Mouse (Mus musculus) midbrain, embryonic 12.5 days (tissue): ENCODE results near the gene Clec10a. TPM values are rescaled to one million over a fixed set of nuclear protein-coding genes. Genes with fewer than 3 reads are reported as not detected.
"Not testable (repeated sequence)": the region's sequence is repeated elsewhere in the genome, so short reads cannot be mapped to it uniquely, and the experiment has no call there.

Experiments used
- ATAC-seq: fragments of 200-750 bp; cut with Nextera tagmentation; 2 replicates; pipeline ENCODE4 v1.8.0; 2017; ENCODE audit warnings: low read depth, moderate TSS enrichment, moderate library complexity; ENCODE audit not compliant: low FRiP score
- H3K27ac ChIP-seq: fragments of 300-500 bp; sonication (generic); replicated peaks from 2 replicates; pipeline ENCODE4 v1.5.1; 2016; ENCODE audit warnings: mild to moderate bottlenecking
- H3K27me3 ChIP-seq: fragments of 300-500 bp; sonication (generic); 2 replicates; pipeline ENCODE4 v1.6.1; 2016; ENCODE audit warnings: mild to moderate bottlenecking
- H3K36me3 ChIP-seq: fragments of 300-500 bp; sonication (generic); 2 replicates; pipeline ENCODE4 v1.6.1; 2016
- H3K4me1 ChIP-seq: fragments of 300-500 bp; sonication (generic); 2 replicates; pipeline ENCODE4 v1.6.1; 2016
- H3K4me2 ChIP-seq: fragments of 300-500 bp; sonication (generic); replicated peaks from 2 replicates; pipeline ENCODE4 v1.6.1; 2016; ENCODE audit warnings: mild to moderate bottlenecking, moderate library complexity
- H3K4me3 ChIP-seq: fragments of 300-500 bp; sonication (generic); 2 replicates; pipeline ENCODE4 v1.5.1; 2016; ENCODE audit warnings: mild to moderate bottlenecking
- H3K9ac ChIP-seq: fragments of 300-500 bp; sonication (generic); replicated peaks from 2 replicates; pipeline ENCODE4 v1.6.1; 2016; ENCODE audit warnings: mild to moderate bottlenecking, moderate library complexity
- H3K9me3 ChIP-seq: fragments of 300-500 bp; sonication (generic); 2 replicates; pipeline ENCODE4 v1.6.1; 2016; ENCODE audit warnings: mild to moderate bottlenecking
- WGBS: fragments of 180-500 bp; shearing (Covaris S2); methylation state at CpG from one replicate; pipeline ENCODE4 v1.1.7; 2016; 5-methylcytosine and 5-hydroxymethylcytosine counted together
- polyA plus RNA-seq: library from polyadenylated mRNA; unstranded; fragments of >200 nt; fragmentation: Nextera tagmentation; extraction: Ambion mirVana; gene quantifications from 2 replicates; pipeline ENCODE4 v1.2.1, GENCODE M21; 2016

The Clec10a gene
- polyA plus RNA-seq, 1 experiment from 2014 or later = 1.3 TPM

DNA sequence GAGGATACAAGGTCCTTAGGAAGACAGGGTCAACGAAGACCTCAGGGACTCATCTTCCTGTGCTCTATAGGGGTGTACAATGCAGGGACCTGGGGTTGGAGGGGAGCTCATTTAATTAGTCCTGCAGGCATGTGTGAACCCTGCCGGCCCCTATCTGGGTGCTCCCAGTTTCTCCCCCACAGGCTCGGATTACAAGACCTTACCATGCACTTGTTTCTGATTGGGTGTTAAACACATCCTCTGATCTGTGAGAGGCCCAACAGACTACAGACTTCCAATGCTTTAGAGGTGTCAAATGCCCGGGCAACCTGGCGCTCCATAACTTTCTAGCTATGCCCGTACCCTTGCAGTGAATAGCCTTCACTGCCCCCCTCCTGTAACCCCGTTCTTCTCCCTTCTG, 12.1 kb downstream of the Clec10a start:
- H3K4me2 ChIP-seq = no peak overlapping the region
- no peaks in the 10 kb centered on the region for H3K36me3 ChIP-seq
- no peak for ATAC-seq
- H3K4me1 ChIP-seq = no peaks in the 10 kb centered on the region
- H3K9me3 ChIP-seq = no peaks in the 10 kb centered on the region
- no peak overlapping the region for H3K27ac ChIP-seq
- 63% methylated on average over 7 of the region's 7 CpGs for WGBS
- no peak overlapping the region for H3K9ac ChIP-seq
- no peak overlapping the region for H3K4me3 ChIP-seq
- H3K27me3 ChIP-seq = no peaks in the 10 kb centered on the region

DNA sequence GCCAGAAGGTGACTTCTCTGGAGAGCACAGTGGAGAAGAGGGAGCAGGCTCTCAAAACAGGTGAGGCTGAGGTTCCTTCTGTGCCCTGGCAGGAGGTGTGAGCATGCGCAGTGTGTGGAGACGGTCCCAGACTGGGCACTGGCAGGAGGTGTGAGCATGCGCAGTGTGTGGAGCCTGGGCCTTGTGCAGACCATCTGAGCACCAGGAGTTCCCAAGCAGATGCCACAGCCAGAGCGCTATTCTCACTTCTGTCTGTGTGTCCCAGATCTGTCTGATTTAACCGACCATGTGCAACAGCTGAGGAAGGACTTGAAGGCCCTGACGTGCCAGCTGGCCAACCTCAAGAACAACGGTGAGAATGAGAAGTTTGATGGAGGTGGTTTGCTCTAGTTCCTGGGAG, 13.5 kb downstream of the Clec10a start:
- not testable (repeated sequence) for H3K4me3 ChIP-seq, H3K4me2 ChIP-seq, H3K27ac ChIP-seq, H3K27me3 ChIP-seq, H3K4me1 ChIP-seq, H3K9ac ChIP-seq, H3K36me3 ChIP-seq, ATAC-seq, H3K9me3 ChIP-seq
- WGBS = 91% methylated on average over 7 of the region's 7 CpGs

GRCm38 (mm10) chr11:70170291-70170690, 14.3 kb downstream of the Clec10a start:
- H3K27me3 ChIP-seq = no peaks in the 10 kb centered on the region
- H3K4me3 ChIP-seq = no peak overlapping the region
- no peak for ATAC-seq
- H3K9ac ChIP-seq = no peak overlapping the region
- H3K4me1 ChIP-seq = no peaks in the 10 kb centered on the region
- no peaks in the 10 kb centered on the region for H3K36me3 ChIP-seq
- 77% methylated on average over 7 of the region's 7 CpGs for WGBS
- no peaks in the 10 kb centered on the region for H3K9me3 ChIP-seq
- H3K4me2 ChIP-seq = no peak overlapping the region
- no peak overlapping the region for H3K27ac ChIP-seq

- Histone ChIP-seq H3K4me3 (no peak overlapping the region), H3K36me3 (no peaks in the 10 kb centered on the region), H3K9me3 (no peaks in the 10 kb centered on the region), H3K9ac (no peak overlapping the region), H3K27me3 (no peaks in the 10 kb centered on the region), H3K27ac (no peak overlapping the region), H3K4me1 (no peaks in the 10 kb centered on the region), H3K4me2 (no peak overlapping the region)
- ATAC-seq = no peak
- WGBS = 82% methylated on average over 7 of the region's 7 CpGs
Measured at GRCm38 (mm10) chr11:70171181-70171580, 15.2 kb downstream of the Clec10a start.

DNA sequence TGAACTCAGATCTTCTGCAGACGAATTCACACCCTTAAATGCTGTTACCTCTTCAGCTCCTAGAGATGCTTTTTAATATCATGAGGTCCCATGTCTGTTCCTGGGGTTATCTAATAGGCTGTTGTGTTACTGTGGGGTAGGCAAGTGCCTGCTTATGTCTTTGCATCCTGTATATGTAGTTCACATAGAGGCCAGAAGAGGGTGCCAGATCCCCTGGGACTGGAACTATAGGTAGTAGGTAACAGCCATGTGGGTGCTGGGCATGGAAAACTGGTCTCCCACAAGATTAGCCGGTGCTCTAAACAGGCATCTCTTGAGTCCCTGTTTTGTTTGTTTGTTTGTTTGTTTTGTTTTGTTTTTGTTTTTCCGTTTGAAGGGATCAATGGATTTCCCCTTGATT, 15.8 kb downstream of the Clec10a start:
- no peak for ATAC-seq
- WGBS = 43% methylated on average over 3 of the region's 3 CpGs
- no peaks in the 10 kb centered on the region for H3K27me3 ChIP-seq
- H3K27ac ChIP-seq = no peak overlapping the region
- no peaks in the 10 kb centered on the region for H3K4me1 ChIP-seq
- no peak overlapping the region for H3K4me3 ChIP-seq
- no peaks in the 10 kb centered on the region for H3K9me3 ChIP-seq
- H3K4me2 ChIP-seq = no peak overlapping the region
- no peaks in the 10 kb centered on the region for H3K36me3 ChIP-seq
- no peak overlapping the region for H3K9ac ChIP-seq

DNA sequence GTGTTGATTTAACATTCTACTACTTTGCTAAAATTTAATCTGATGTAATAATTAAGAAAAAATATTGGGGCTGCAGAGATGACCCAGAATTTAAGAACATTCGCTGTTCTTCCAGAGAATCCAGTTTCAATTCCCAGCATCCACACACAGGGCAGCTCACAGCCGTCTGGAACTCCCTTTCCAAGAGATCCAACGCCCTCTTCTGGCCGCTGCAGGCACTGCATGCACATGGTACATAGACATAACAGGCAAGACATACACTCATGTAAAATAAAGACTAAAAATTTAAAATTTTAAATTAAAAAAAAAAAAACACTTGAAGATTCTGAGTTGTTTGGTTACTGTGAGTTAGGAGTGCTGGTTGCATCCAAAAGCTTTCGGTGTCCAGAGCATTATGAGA, 16.3 kb downstream of the Clec10a start:
- 52% methylated on average over 5 of the region's 5 CpGs for WGBS
- Histone ChIP-seq H3K4me1 (no peaks in the 10 kb centered on the region), H3K4me3 (no peak overlapping the region), H3K36me3 (no peaks in the 10 kb centered on the region), H3K4me2 (no peak overlapping the region), H3K9me3 (no peaks in the 10 kb centered on the region), H3K9ac (no peak overlapping the region), H3K27me3 (no peaks in the 10 kb centered on the region), H3K27ac (no peak overlapping the region)
- no peak for ATAC-seq

GRCm38 (mm10) chr11:70174491-70174890, 18.5 kb downstream of the Clec10a start:
- Histone ChIP-seq H3K9ac (no peak overlapping the region), H3K27me3 (no peaks in the 10 kb centered on the region), H3K4me3 (no peak overlapping the region), H3K36me3 (no peaks in the 10 kb centered on the region), H3K27ac (no peak overlapping the region), H3K9me3 (no peaks in the 10 kb centered on the region), H3K4me1 (no peaks in the 10 kb centered on the region; the same call in 1 of the 2 replicates), H3K4me2 (no peak overlapping the region)
- 85% methylated on average over 4 of the region's 4 CpGs for whole genome bisulfite sequencing
- no peak for ATAC-seq

GRCm38 (mm10) chr11:70177647-70178046, 21.6 kb downstream of the Clec10a start:
- Histone ChIP-seq H3K4me3 (no peak overlapping the region), H3K9me3 (no peaks in the 10 kb centered on the region)
- 75% methylated on average over 8 of the region's 8 CpGs for WGBS

GRCm38 (mm10) chr11:70178311-70178710, 22.3 kb downstream of the Clec10a start:
- H3K4me3 ChIP-seq = no peak overlapping the region
- H3K4me2 ChIP-seq = no peak overlapping the region
- WGBS = 91% methylated on average over 11 of the region's 11 CpGs
- no peak overlapping the region for H3K9ac ChIP-seq
- no peaks in the 10 kb centered on the region for H3K36me3 ChIP-seq
- no peaks in the 10 kb centered on the region for H3K27me3 ChIP-seq
- H3K9me3 ChIP-seq = no peaks in the 10 kb centered on the region
- no peak overlapping the region for H3K27ac ChIP-seq
- ATAC-seq = no peak
- H3K4me1 ChIP-seq = no peaks in the 10 kb centered on the region; the same call in 1 of the 2 replicates

More at GRCm38 (mm10) chr11:70177647-70178046, 21.6 kb downstream of the Clec10a start:
- no peaks in the 10 kb centered on the region for H3K27me3 ChIP-seq
- H3K4me2 ChIP-seq = no peak overlapping the region
- H3K36me3 ChIP-seq = no peaks in the 10 kb centered on the region
- no peak overlapping the region for H3K27ac ChIP-seq
- no peak for ATAC-seq
- no peak overlapping the region for H3K9ac ChIP-seq
- H3K4me1 ChIP-seq = no peaks in the 10 kb centered on the region; the same call in 1 of the 2 replicates

DNA sequence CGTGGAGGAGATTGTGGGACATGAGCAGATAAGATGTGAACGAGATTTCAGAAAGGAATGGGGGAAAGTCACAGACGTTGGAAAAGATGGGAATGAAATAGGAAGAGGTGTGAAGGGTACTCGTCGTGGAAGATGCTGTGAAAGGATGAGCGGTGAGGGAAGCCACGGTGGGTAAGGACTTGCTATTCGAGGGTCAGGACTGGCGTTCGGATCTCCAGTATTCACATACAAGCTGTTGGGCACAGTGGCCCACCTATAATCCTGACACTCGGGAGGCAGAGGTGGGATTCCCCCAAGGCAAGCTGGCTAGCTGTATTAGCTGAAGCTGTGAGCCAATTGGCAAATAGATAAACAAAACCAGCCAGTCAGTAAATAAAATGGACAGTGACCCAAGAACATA, 22.8 kb downstream of the Clec10a start:
- H3K4me3 ChIP-seq = no peak overlapping the region
- H3K9ac ChIP-seq = no peak overlapping the region
- ATAC-seq = no peak
- 86% methylated on average over 11 of the region's 11 CpGs for WGBS
- H3K9me3 ChIP-seq = no peaks in the 10 kb centered on the region
- no peaks in the 10 kb centered on the region for H3K36me3 ChIP-seq
- H3K27ac ChIP-seq = no peak overlapping the region
- H3K4me1 ChIP-seq = no peaks in the 10 kb centered on the region; the same call in 1 of the 2 replicates
- no peaks in the 10 kb centered on the region for H3K27me3 ChIP-seq
- H3K4me2 ChIP-seq = no peak overlapping the region

DNA sequence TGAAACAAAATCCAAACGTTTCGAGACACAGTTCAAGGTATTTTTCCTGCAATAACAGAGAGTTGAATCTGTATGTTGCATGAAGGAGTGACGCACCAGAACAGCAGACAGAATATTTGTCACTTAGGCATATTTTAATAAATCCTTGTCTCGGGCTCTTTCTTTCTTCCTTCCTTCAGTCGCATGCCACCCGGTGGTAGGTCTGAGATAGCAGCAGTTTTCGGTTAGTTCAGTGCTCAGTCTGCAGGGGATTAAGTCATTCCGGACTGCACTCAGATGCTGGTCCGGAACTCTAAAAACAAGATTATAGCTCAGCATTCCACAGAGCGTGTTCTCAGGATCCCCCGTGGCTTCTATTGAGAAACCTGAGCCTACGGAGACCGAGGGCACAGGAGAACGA, 23.4 kb downstream of the Clec10a start:
- Histone ChIP-seq H3K27ac (no peak overlapping the region), H3K4me1 (no peaks in the 10 kb centered on the region; the same call in 1 of the 2 replicates), H3K27me3 (no peaks in the 10 kb centered on the region), H3K36me3 (no peaks in the 10 kb centered on the region), H3K9me3 (no peaks in the 10 kb centered on the region), H3K4me3 (no peak overlapping the region), H3K9ac (no peak overlapping the region), H3K4me2 (no peak overlapping the region)
- 27% methylated on average over 14 of the region's 14 CpGs for WGBS
- no peak for ATAC-seq

DNA sequence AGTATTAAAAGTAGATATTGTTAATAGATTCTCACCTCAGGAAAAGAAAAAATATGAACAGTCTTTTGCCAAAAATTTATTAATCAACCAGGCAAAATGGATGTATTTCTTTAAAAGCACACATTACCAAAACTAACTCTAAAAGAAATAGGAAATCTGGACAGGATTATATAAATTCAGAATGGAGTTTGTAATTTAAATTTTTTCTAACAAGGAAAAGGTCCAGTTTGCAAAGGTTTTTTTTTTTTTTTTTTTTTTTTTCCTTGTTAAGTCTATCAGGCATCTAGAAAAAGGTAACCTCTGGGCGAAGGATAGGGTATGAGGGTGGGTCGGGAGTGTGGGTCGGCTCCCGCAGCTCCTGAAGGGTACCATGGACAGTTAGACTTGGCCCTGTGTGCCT, 24.5 kb downstream of the Clec10a start:
- no peak overlapping the region for H3K4me2 ChIP-seq
- H3K4me1 ChIP-seq = no peaks in the 10 kb centered on the region; the same call in 1 of the 2 replicates
- H3K9ac ChIP-seq = no peak overlapping the region
- H3K4me3 ChIP-seq = no peak overlapping the region
- no peaks in the 10 kb centered on the region for H3K36me3 ChIP-seq
- no peak overlapping the region for H3K27ac ChIP-seq
- no peaks in the 10 kb centered on the region for H3K9me3 ChIP-seq
- WGBS = 91% methylated on average over 4 of the region's 4 CpGs
- no peaks in the 10 kb centered on the region for H3K27me3 ChIP-seq
- no peak for ATAC-seq

DNA sequence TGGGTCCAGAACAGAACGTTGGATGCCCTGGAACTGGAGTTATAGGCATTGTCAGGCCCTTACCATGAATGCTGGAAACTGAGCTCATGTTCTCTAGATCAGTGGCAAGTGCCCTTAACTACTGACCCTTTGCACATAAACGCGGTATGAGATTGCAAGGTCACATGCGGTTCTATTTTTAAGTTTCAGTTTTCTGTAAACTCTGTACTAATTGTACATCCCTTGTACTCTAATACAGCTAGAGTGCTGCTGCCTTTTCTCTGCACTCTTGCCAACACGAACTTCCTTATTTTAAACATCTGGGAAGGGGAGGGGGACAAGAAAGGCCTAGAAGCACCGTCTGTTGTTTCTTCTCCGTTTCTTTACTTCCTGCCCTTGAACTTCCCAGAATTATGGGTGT, 29.1 kb downstream of the Clec10a start:
- Histone ChIP-seq H3K27ac (no peak overlapping the region), H3K4me1 (no peaks in the 10 kb centered on the region), H3K4me2 (no peak overlapping the region), H3K36me3 (no peaks in the 10 kb centered on the region), H3K4me3 (no peak overlapping the region), H3K27me3 (no peaks in the 10 kb centered on the region), H3K9ac (no peak overlapping the region), H3K9me3 (no peaks in the 10 kb centered on the region)
- no peak for ATAC-seq
- 83% methylated on average over 7 of the region's 7 CpGs for WGBS
